Mouse (Mus musculus) urinary bladder, postnatal 25 days (tissue): Measurements from ENCODE around the gene Shmt2.

ENCODE experiments used
- DNase-seq: peaks from one replicate; pipeline ENCODE4 v3.0.0; 2022; ENCODE audit warnings: low spot score

Gene Shmt2

GRCm38 (mm10) chr10:127534036-127534928 lies 12.0 kb upstream of the Shmt2 start, which contains the start of gene Nxph4:
TSS of gene Nxph4 (minus strand) at chr10:127534559.
- no peak for DNase-seq

GRCm38 (mm10) chr10:127531548-127531947 lies 9.3 kb upstream of the Shmt2 start:
- DNase-seq: no peak

DNA sequence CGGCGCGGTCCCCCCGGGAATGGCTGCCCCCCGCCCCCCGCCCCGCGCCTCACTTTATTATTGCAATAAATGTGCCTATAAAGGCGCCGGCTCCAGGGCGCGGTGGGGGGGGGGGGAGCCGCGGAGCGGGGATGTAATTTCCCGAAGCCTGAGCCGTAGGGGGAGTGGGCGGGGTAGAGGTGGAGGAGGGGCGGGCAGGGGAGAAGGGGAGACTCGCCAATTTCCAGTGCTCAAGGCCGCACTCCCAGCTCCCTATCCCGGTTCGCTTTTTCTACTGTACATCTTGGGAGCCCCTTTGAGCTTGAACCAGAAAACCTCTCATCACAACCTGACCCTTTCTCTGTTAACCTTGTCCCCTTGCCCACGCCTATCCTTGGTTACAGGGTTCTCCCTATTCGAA lies 8.7 kb upstream of the Shmt2 start:
- DNase-seq: no peak

GRCm38 (mm10) chr10:127527481-127527880 lies 5.2 kb upstream of the Shmt2 start:
- DNase-seq: no peak

GRCm38 (mm10) chr10:127526681-127527080 lies 4.4 kb upstream of the Shmt2 start:
- DNase-seq: peak; percentile 56

GRCm38 (mm10) chr10:127526048-127526447 lies 3.8 kb upstream of the Shmt2 start:
- no peak for DNase-seq

DNA sequence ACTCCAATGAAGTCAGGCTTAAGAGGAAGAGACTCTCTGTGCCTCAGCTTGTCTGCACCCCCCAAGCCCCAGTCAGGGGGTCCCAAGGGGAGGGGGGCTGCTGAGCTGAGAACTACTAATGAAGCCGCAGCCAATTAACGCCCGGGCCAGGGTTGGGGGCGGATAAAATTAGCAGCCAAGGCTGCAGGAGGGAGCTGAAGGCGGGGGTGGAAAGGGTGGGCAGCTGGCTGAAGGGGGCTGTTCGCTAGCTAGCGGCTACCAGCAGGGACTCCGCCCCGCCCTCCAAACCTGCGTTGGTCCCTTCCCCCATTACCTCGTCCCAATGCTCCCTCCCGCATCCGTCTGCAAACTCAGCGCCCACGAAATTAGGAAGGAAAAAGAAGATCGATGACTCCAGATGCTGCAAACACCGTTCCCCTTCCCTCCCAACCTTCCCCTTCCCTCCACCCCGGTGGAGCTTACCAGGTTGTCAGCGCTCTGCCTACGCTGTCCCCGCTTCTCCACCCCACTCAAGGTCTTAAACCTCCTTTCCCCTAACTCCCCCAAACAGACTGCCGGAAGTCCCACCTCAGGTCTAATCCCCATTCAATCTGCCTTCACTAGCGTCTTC lies 2.5 kb upstream of the Shmt2 start:
- DNase-seq: no peak

DNA sequence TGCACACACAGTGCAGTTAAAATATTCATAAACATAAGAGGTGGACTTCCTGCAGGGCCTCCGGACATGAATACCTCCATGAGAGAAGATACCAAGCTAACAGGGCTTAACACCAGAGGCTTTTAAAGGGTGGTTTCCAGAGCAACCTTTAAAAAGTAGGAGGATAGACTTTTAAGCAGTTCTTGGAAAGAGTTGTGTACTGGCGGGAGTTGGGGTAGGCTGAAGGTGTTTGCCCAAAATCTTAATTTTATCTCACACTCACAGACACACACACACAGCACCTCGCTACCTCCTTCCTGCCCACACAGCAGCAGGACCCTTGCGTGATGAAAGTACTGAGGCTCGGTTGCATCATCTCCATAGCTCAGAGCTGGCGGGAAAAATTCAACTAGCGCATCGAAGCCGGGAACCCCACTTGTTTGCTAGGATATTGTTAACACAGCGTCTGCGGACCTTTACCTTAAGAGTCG lies 598 bp downstream of the Shmt2 start:
- no peak for DNase-seq

GRCm38 (mm10) chr10:127520714-127521357 lies 1.4 kb downstream of the Shmt2 start:
- no peak for DNase-seq

- DNase-seq: no peak
Observed at GRCm38 (mm10) chr10:127519903-127520713, 2.1 kb downstream of the Shmt2 start.

DNA sequence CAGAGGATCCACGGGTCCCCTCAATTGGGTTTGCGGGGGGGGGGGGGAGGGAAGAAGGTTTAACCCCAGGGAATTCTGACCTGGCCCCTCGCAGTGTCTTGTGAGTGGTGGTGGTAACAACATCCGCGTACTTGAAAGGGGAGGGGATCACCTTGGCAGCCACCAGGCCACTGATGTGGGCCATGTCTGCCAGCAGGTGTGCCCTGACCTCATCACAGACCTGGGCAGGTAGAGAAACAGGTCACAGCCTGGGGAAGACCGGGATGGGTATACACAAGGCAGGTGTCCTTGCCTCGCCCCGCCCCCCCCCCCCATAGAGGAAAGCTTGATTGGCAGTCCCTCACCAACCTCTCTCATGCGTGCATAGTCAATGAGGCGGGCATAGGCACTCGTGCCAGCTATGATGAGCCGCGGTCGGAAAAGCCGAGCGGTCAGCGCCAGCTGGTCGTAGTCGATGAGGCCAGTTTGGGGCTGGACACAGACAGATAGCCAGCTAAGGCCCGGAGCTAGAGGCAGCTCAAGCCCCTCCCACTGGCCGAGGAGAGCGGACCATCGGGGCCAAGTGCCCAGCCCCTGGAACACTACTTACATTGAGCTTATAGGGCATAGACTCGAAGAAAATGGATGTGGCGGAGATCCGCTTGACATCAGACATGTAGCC lies 3.1 kb downstream of the Shmt2 start:
- DNase-seq: no peak

DNA sequence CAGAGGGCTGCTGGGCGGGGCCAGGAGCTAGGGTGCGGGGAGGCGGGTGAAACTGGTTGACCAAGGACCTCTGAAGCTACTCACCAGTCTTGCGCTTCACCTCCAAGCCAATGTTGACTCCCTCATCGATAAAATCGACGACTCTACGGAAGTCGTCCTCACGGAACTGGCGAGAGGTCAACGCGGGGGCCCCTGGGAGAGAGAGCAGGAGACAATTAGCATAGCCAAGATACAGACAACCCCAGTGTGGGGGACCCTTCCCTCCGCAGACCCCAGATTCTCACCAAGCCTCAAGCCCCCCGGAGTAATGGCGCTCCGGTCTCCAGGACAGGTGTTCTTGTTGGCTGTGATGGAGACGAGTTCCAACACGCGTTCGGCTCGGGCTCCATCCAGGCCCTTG lies 4.3 kb downstream of the Shmt2 start:
- DNase-seq: no peak

- DNase-seq: no peak
Observed at GRCm38 (mm10) chr10:127516576-127517260, 5.5 kb downstream of the Shmt2 start.

DNA sequence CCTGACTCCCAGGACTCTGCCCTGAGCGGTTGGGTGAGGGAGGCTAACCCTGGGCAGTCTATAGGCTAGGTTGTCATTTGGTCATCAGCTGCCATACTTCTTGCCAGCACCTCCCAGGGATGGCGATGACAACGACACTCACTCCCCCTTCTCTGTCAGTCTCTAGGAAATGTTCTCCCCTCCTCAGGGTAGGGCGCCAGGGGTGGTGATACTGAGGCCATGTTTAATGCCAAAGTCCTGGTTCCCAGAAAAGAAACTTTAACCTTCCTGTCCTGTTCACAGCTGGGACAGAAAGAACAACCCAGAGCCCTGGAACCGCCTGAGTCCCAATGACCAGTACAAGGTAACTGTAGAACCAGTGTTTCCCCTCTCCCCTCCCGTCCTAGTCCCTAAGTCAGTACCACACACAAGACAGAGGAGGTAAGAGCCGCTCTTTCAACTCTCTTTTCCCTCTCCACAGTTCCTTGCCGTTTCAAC lies 6.2 kb downstream of the Shmt2 start:
- no peak for DNase-seq

DNA sequence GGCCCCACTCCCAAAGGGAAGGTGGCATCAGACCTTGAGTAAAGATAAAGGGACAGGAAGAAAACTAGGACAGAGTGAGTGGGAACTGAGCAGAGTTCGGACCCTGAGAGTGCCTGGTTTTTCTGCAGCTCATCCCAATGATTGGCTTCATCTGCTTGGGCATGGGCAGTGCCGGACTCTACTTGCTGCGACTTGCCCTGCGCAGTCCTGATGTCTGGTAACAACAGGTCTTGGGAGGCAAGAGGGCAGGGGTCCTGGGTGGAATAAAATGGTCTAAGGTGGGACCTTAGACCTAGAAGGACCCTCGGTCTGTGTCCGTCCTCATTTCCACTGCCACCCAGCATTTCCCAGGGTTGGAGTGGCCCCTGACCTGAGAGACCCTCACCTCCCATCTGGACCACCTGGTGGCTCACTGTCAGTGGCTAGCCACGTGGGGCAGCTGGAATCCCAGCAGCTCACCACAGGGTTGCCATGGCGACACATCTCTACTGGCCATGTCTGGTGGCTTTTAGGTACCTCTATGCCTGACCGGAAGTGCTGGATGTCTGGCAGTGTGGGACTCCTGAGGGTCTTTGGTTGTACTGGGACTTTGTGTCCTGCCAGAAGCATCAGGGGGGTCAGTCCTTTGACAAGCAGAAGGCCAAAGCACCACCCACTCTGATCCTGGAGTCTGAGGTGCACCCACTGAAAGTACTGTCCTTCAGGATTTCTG lies 6.8 kb downstream of the Shmt2 start:
- DNase-seq: no peak

GRCm38 (mm10) chr10:127514764-127515163 lies 7.5 kb downstream of the Shmt2 start, which contains the start of gene Ndufa4l2:
TSS of gene Ndufa4l2 (plus strand) at chr10:127514967.
- DNase-seq: no peak

DNA sequence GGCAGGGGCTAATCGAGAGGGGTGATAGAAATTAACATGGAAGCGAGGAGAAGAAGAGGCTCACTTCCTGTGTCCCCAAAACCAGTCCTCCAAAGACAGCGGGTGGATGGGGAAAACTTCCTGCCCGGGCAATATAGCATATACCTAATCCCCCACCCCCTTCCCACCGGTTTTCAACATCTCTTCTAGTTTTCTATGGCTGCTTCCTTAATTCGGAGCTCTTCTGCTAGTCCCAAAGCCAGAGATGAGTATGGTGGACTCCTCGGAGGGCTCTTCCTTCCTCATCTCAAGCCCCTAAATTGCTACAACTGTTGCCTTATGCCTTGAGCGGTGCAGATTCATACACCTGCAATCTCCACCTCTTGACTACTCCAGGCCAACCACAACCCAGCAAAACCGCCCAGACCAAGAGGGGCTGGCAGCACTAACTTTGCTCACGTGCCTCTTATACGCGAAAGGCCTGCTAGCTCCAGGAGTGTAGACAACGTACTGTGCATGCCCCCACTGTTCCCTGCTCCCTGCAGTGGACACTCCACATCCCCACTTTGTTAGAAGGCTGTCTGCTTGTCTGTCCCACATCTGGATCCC lies 8.0 kb downstream of the Shmt2 start:
- DNase-seq: no peak

DNA sequence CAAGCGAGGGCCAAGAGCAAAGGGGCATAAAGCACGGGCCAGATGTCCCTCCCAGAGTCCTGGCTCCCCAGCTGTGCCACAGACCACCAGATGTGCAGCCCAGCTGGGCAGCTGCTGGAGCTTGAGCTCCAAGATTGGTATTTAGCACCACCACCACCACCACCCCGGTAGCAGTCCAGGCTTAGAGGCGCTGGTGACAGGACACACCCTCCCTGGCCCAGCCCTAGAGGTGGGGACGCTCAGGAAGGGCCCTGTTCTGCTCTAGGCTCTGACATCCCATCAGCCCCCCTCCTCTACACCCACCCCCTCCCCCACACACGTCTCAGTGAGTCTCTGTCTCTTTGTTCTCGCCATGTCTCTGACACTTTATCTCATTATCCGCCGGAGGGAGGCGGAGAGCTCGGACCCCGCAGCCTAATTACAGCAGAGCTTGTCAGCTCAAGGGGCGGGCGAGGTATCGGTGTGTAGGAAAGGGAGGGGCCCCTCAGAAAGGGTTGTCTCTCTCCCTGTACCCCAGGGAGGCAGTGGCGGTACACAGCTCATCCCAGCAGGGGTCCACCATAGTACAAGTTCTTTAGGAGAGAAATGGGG lies 8.6 kb downstream of the Shmt2 start:
- DNase-seq: no peak

DNA sequence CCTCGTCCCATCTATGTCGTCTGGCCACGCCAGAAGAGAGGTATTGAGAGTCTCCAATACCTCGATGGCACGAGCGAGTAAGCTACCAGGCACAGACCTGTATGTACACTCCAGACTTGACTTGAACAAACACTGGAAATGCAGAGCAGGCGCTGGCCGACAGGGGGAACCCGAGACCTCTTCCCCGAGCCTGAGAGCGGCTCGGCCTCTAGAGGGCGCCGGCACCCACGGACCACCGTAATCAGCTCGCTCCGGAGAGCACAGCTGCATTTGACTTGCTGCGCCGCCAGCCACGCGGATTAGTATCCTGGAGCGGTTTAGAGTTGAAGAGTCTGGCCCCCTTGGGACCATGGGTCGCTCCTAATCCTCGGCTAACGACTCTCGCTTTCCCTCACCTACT lies 9.4 kb downstream of the Shmt2 start:
- DNase-seq: peak; percentile 97
